ENCODE assay signal across 26 mouse cellular contexts in genomic region chr5:149005083-149005482, GRCm38 (mm10). TPM values are rescaled to one million over a fixed set of nuclear protein-coding genes. Genes with fewer than 3 reads are reported as not detected.
DNase-seq lines count a peak whose midpoint lies in the region; ATAC-seq and TF ChIP-seq lines count a peak whose summit lies in the region.
"Had no signal": no experiment of that assay in that cellular context is flagged by ENCODE, and none has a peak within 500 bp of the region (broad histone marks: within the 10 kb centered on the region; RNA-seq: fewer than 3 reads in every experiment).

No protein-coding gene starts in this region.

- H3K9me3 ChIP-seq in kidney, embryonic 16.5 days (ENCODE audit: low read length): peaks cover 3% of the 10 kb centered on the region; the same call in 1 of the 2 replicates
- H3K9me3 ChIP-seq in CH12.LX (replicated peaks; ENCODE audit: low read length): peaks cover 4% of the 10 kb centered on the region
- H3K9me3 ChIP-seq: intestine, embryonic 15.5 days; limb, embryonic 13.5 days; midbrain, embryonic 10.5 days; neural tube, embryonic 13.5 days had no signal

- no peaks in the 10 kb centered on the region for H3K36me3 ChIP-seq in kidney, embryonic 16.5 days (ENCODE audit: insufficient read depth, low read length)
- H3K36me3 ChIP-seq in CH12.LX (replicated peaks in 1 of 2; ENCODE audit: control insufficient read depth in 1 of 2, insufficient read depth in 1 of 2, low read length in 1 of 2): no peaks in the 10 kb centered on the region
- H3K36me3 ChIP-seq: G1E; heart, embryonic 12.5 days; intestine, embryonic 15.5 days; limb, embryonic 13.5 days; midbrain, embryonic 10.5 days; neural tube, embryonic 13.5 days had no signal

- no peaks in the 10 kb centered on the region for H3K79me2 ChIP-seq in CH12.LX (replicated peaks; ENCODE audit: control insufficient read depth, extremely low read depth, insufficient read depth, poor library complexity, severe bottlenecking)

- H3K4me3 ChIP-seq in kidney, embryonic 16.5 days (ENCODE audit: low read length): no peak overlapping the region
- H3K4me3 ChIP-seq in CH12.LX (replicated peaks in 1 of 3; ENCODE audit: low read depth in 2 of 3, low read length in 2 of 3, poor library complexity in 1 of 3): no peak overlapping the region
- no peak overlapping the region for H3K4me3 ChIP-seq in cerebellum, adult 2 months (replicated peaks; ENCODE audit: insufficient read depth, low read depth, low read length)
- H3K4me3 ChIP-seq: erythroblast, embryonic 14.5 days; heart, embryonic 12.5 days; intestine, embryonic 15.5 days; limb, embryonic 13.5 days; midbrain, embryonic 10.5 days; neural tube, embryonic 13.5 days had no signal

- peaks cover 44% of the 10 kb centered on the region for H3K4me1 ChIP-seq in kidney, embryonic 16.5 days (ENCODE audit: insufficient read depth, low read length)
- peaks cover 4 to 40% of the 10 kb centered on the region in 2 experiments for H3K4me1 ChIP-seq in CH12.LX (ENCODE audit: control insufficient read depth in 1 of 2, insufficient read depth in 2 of 2)
- no peaks in the 10 kb centered on the region for H3K4me1 ChIP-seq in cerebellum, adult 2 months (ENCODE audit: control insufficient read depth, insufficient read depth, low read length)

- dilution Hi-C loops in CH12.LX (cut with MboI; ENCODE audit: extremely low pct_ligation_motif_present, extremely low pct_unique_long_range_greater_than_20kb, low sequenced_read_pairs): no loop called here

- no peak for TF ChIP-seq RAD21 in CH12.LX (IDR thresholded peaks at IDR 0.05; ENCODE audit: low read depth, low read length)

- peak; percentile 18; the same call in 1 of the 2 replicates for TF ChIP-seq EP300 in CH12.LX (IDR thresholded peaks at IDR 0.05; ENCODE audit: low read length)

- no peak overlapping the region for H3K4me2 ChIP-seq in kidney, embryonic 16.5 days (replicated peaks; ENCODE audit: low read depth, low read length)
- H3K4me2 ChIP-seq in CH12.LX (ENCODE audit: insufficient read depth, low read depth, poor library complexity, severe bottlenecking): no peak overlapping the region
- H3K4me2 ChIP-seq: heart, embryonic 12.5 days; hindbrain, embryonic 14.5 days had no signal

- 12% methylated on average over 9 of the region's 9 CpGs for WGBS in kidney, embryonic 16.5 days
- 43% methylated on average over 9 of the region's 9 CpGs for WGBS in cerebellum, adult 2 months

- TF ChIP-seq POLR2A in CH12.LX (IDR thresholded peaks at IDR 0.05; ENCODE audit: low read depth, low read length): no peak
- TF ChIP-seq POLR2A in cerebellum, adult 2 months (IDR thresholded peaks at IDR 0.05; ENCODE audit: borderline replicate concordance, insufficient read depth, low read length): no peak

- intact Hi-C loops in gastrocnemius, postnatal 14 days (cut with DNase I; ENCODE audit: low total_unique reads): no loop called here

- no peak for DNase-seq in kidney, postnatal 25 days
- peak; percentile 84 for DNase-seq in A20 (ENCODE audit: low read depth, low spot score)
- peak; percentile 58 for DNase-seq in CH12.LX (ENCODE audit: extremely low read depth)
- no peak for DNase-seq in cerebellum, adult 2 months
- no peak for DNase-seq in gastrocnemius, postnatal 14 days
- DNase-seq: adrenal gland, postnatal 25 days; cerebellum, adult 11-12 months; cerebellum, postnatal 36 days; heart, postnatal 14 days; right cerebral cortex, postnatal 14 days had no signal

- H3K9ac ChIP-seq in kidney, embryonic 16.5 days (replicated peaks; ENCODE audit: low read length): no peak overlapping the region; the same call in 1 of the 2 replicates
- no peak overlapping the region for H3K9ac ChIP-seq in CH12.LX (ENCODE audit: insufficient read depth, low read depth)
- H3K9ac ChIP-seq: heart, embryonic 12.5 days; hindbrain, embryonic 14.5 days; intestine, embryonic 15.5 days; liver, embryonic 14.5 days; neural tube, embryonic 13.5 days had no signal

- no peaks in the 10 kb centered on the region for H3K27me3 ChIP-seq in kidney, embryonic 16.5 days (ENCODE audit: insufficient read depth, low read length)
- H3K27me3 ChIP-seq in CH12.LX (replicated peaks): no peaks in the 10 kb centered on the region
- no peaks in the 10 kb centered on the region for H3K27me3 ChIP-seq in cerebellum, adult 2 months (ENCODE audit: control insufficient read depth, insufficient read depth, low read length)
- H3K27me3 ChIP-seq: heart, embryonic 12.5 days; intestine, embryonic 15.5 days; limb, embryonic 13.5 days; neural tube, embryonic 13.5 days had no signal

- in situ Hi-C loops in CH12.LX (cut with MboI; ENCODE audit: low pct_ligation_motif_present, low pct_unique_long_range_greater_than_20kb, low sequenced_read_pairs): no loop called here

- ATAC-seq in kidney, embryonic 16.5 days (ENCODE audit: low FRiP score, low TSS enrichment): peak; percentile 40; the same call in 1 of the 2 replicates
- 0 out of 2 replicates have a peak, but pooled peaks have one; percentile 13 for ATAC-seq in neutrophil, adult 5-6 weeks (ENCODE audit: extremely low read depth, insufficient number of reproducible peaks, low FRiP score, poor library complexity, severe bottlenecking)
- no peak for ATAC-seq in activated CD4-positive, CD25-positive, alpha-beta regulatory T cell, adult 4 months
- ATAC-seq: intestine, embryonic 15.5 days had no signal

- no peak overlapping the region for H3K27ac ChIP-seq in kidney, embryonic 16.5 days (ENCODE audit: low read length)
- no peak overlapping the region for H3K27ac ChIP-seq in CH12.LX (ENCODE audit: insufficient read depth, low read depth)
- H3K27ac ChIP-seq in cerebellum, adult 2 months (ENCODE audit: insufficient read depth, low read length): no peak overlapping the region
- H3K27ac ChIP-seq: hindbrain, embryonic 14.5 days; intestine, embryonic 15.5 days; liver, embryonic 14.5 days; macrophage; midbrain, embryonic 10.5 days had no signal

- no peak for TF ChIP-seq CTCF in CH12.LX (conservative IDR thresholded peaks at IDR 0.05 in 1 of 2, IDR thresholded peaks at IDR 0.05 in 1 of 2; ENCODE audit: low read depth in 2 of 2, low read length in 2 of 2)
- TF ChIP-seq CTCF in cerebellum, adult 2 months (IDR thresholded peaks at IDR 0.05; ENCODE audit: borderline replicate concordance, insufficient read depth, low read depth, low read length): no peak

TF ChIP-seq in CH12.LX, 34 proteins besides CTCF, POLR2A, EP300 and RAD21:
- no peak for TF ChIP-seq KAT2A (IDR thresholded peaks at IDR 0.05; ENCODE audit: insufficient replicate concordance, low read length)
- peak; percentile 84 for TF ChIP-seq CHD2 (IDR thresholded peaks at IDR 0.05; ENCODE audit: low read length)
- TF ChIP-seq SIN3A (IDR thresholded peaks at IDR 0.05; ENCODE audit: low read length): 0 out of 2 replicates have a peak, but pooled peaks have one; percentile 18
- no peak for TF ChIP-seq MAZ (IDR thresholded peaks at IDR 0.05; ENCODE audit: low read depth, low read length)
- TF ChIP-seq ETS1 (conservative IDR thresholded peaks at IDR 0.05; ENCODE audit: low read depth, low read length): peak; percentile 32; the same call in 1 of the 2 replicates
- no peak for TF ChIP-seq SMC3 (IDR thresholded peaks at IDR 0.05; ENCODE audit: low read depth, low read length)
- no peak for TF ChIP-seq ZNF384 (IDR thresholded peaks at IDR 0.05; ENCODE audit: low read depth, low read length)
- no peak for TF ChIP-seq HCFC1 (IDR thresholded peaks at IDR 0.05; ENCODE audit: low read depth, low read length)
- TF ChIP-seq TCF12 (IDR thresholded peaks at IDR 0.05; ENCODE audit: low read depth, low read length): no peak
- peak; percentile 40; the same call in 1 of the 2 replicates for TF ChIP-seq BHLHE40 (IDR thresholded peaks at IDR 0.05; ENCODE audit: low read depth, low read length)
TF ChIP-seq in CH12.LX: peak in this region for 4.

RNA-seq across cellular contexts. Expression of gene Gm42791, which starts 10.1 kb away (rescaled TPM):
- 0.42 TPM in 1 of 2 replicates, not detected in the other for polyA plus RNA-seq in kidney, embryonic 16.5 days (2015; fragmentation: Nextera tagmentation; extraction: Ambion mirVana)
- not detected in 2 replicates for total RNA-seq in CH12.LX (2012; rRNA removed)
- 0.42 TPM in 1 of 2 replicates, not detected in the other for total RNA-seq in CH12.LX (2014; rRNA removed)
- 1.3 and 2.1 TPM in 2 replicates for polyA plus RNA-seq in CH12.LX (2012; ENCODE audit: insufficient read length, low read depth)
- 1.3 TPM in 1 of 2 replicates, not detected in the other for total RNA-seq in neutrophil, adult 5-6 weeks (2017)
- not detected in 2 replicates for polyA plus RNA-seq in cerebellum, adult 2 months (2012; rRNA removed)
- 1 to 10 TPM; 1.1 to 1.5 TPM for total RNA-seq in gastrocnemius, postnatal 14 days (2021)
- not detected for polyA plus RNA-seq in activated CD4-positive, CD25-positive, alpha-beta regulatory T cell, adult 4 months (2017; shearing (Covaris generic))
- total RNA-seq: G1E had no signal
- polyA plus RNA-seq: embryonic facial prominence, embryonic 11.5 days; forebrain, embryonic 14.5 days; G1E; heart, embryonic 12.5 days; large intestine, adult 2 months; liver, embryonic 14.5 days had no signal

Comparison
In these comparisons a context has a peak if more than half of its experiments do, and no peak if none do; other contexts are left out.
1. DNase-seq: peak in A20 (single experiment) and CH12.LX (single experiment); none in kidney, postnatal 25 days (0 of 2), cerebellum, adult 2 months (0 of 2) and gastrocnemius, postnatal 14 days (single experiment).